Mouse (Mus musculus) brain, embryonic 14.5 days (tissue): ENCODE data around the gene Sis. TPM values are rescaled to one million over a fixed set of nuclear protein-coding genes. Genes with fewer than 3 reads are reported as not detected.

ENCODE experiments used
- DNase-seq: peaks from one replicate; pipeline ENCODE4 v3.0.0-alpha.2; 2011; ENCODE audit warnings: low read depth
- CTCF ChIP-seq: fragments of 200-500 bp; IDR thresholded peaks from 2 replicates; pipeline ENCODE4 v1.5.1; 2012; ENCODE audit warnings: inconsistent platforms, mild to moderate bottlenecking, moderate library complexity, borderline replicate concordance; ENCODE audit not compliant: insufficient read depth, insufficient read length; ENCODE audit errors: extremely low read depth
- POLR2A ChIP-seq: fragments of 200-500 bp; IDR thresholded peaks from 2 replicates; pipeline ENCODE4 v1.6.1; 2012; ENCODE audit warnings: mild to moderate bottlenecking, inconsistent platforms, borderline replicate concordance; ENCODE audit not compliant: poor library complexity, insufficient read depth, insufficient read length, severe bottlenecking; ENCODE audit errors: extremely low read depth
- polyA plus RNA-seq: library from polyadenylated mRNA; depleted of rRNA; stranded (reverse); fragments of >200 nt; gene quantifications from 2 replicates; pipeline ENCODE4 v1.2.3, GENCODE M21; 2012; rRNA removed

The Sis gene
- 0.01 TPM in 2 replicates for polyA plus RNA-seq

- TF ChIP-seq POLR2A = no peak
- TF ChIP-seq CTCF = no peak
- no peak for DNase-seq
Observed at GRCm38 (mm10) chr3:72967675-72968074, at the start of gene Sis. Gene Sis, minus strand, starts transcription at chr3:72967863.

GRCm38 (mm10) chr3:73006045-73006444 lies 38.4 kb upstream of the Sis start:
- DNase-seq = no peak
- TF ChIP-seq POLR2A (no peak), CTCF (no peak)

GRCm38 (mm10) chr3:73002933-73003696 lies 35.5 kb upstream of the Sis start:
- TF ChIP-seq POLR2A (no peak), CTCF (no peak)
- no peak for DNase-seq

GRCm38 (mm10) chr3:72997517-72997916 lies 29.9 kb upstream of the Sis start:
- no peak for DNase-seq
- TF ChIP-seq POLR2A (no peak), CTCF (no peak)

- TF ChIP-seq POLR2A (no peak), CTCF (no peak)
- DNase-seq = no peak
Observed at GRCm38 (mm10) chr3:72990992-72991391, 23.3 kb upstream of the Sis start.

GRCm38 (mm10) chr3:72976602-72977001 lies 8.9 kb upstream of the Sis start:
- no peak for DNase-seq
- TF ChIP-seq CTCF (no peak), POLR2A (no peak)

- no peak for DNase-seq
- TF ChIP-seq CTCF (no peak), POLR2A (no peak)
Observed at GRCm38 (mm10) chr3:72918919-72919526, 48.6 kb downstream of the Sis start.

GRCm38 (mm10) chr3:72882501-72882900 lies 85.2 kb downstream of the Sis start:
- no peak for DNase-seq
- TF ChIP-seq POLR2A (no peak), CTCF (no peak)

GRCm38 (mm10) chr3:72868141-72868540 lies 99.5 kb downstream of the Sis start:
- no peak for DNase-seq

GRCm38 (mm10) chr3:72858738-72859137 lies 108.9 kb downstream of the Sis start:
- no peak for DNase-seq
- TF ChIP-seq POLR2A (no peak), CTCF (no peak)

More at GRCm38 (mm10) chr3:72868141-72868540, 99.5 kb downstream of the Sis start:
- TF ChIP-seq CTCF (no peak), POLR2A (no peak)

GRCm38 (mm10) chr3:72855405-72855804 lies 112.3 kb downstream of the Sis start:
- TF ChIP-seq POLR2A (no peak), CTCF (no peak)
- DNase-seq = no peak

GRCm38 (mm10) chr3:72840641-72841040 lies 127.0 kb downstream of the Sis start:
- no peak for TF ChIP-seq POLR2A
- no peak for TF ChIP-seq CTCF
- peak; percentile 20 for DNase-seq
